Mouse (Mus musculus) bone marrow macrophage, adult 2 months (primary cell): ENCODE results near the gene Mycbp.

Source experiments
- CTCF ChIP-seq: IDR thresholded peaks from 2 replicates; pipeline ENCODE4 v1.5.1; 2012; ENCODE audit warnings: low read depth, mild to moderate bottlenecking, low read length, moderate library complexity
- POLR2A ChIP-seq: IDR thresholded peaks from 2 replicates; pipeline ENCODE4 v1.6.1; 2012; ENCODE audit warnings: mild to moderate bottlenecking, low read depth, low read length, borderline replicate concordance

DNA sequence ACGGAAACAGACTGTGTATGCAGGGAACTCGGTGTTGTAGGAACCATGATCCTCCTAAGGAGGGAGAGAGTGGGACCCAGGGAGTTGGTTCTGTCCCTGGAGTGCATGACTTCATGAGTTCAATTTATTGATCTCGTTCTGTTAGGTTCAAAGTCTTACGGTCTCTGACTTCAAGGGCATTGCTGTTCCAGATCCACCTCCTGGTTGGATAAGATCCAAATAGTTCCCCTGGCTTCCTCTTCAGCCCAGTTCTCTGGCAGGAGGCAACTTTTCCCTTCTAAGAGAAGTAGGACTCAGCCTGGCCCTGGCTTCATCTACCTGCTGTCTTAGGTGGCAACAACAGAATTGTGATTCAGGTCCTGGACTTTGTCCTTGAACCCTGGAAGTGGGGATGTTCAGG lies 53.3 kb downstream of the Mycbp start:
- TF ChIP-seq CTCF, result no peak
- no peak for TF ChIP-seq POLR2A
